Mouse (Mus musculus) myocyte (in vitro differentiated cells): ENCODE measurements around the gene Prss54. TPM values are rescaled to one million over a fixed set of nuclear protein-coding genes. Genes with fewer than 3 reads are reported as not detected.
A peak's percentile ranks its signal among the peaks of the same experiment; 100 is the strongest.
"Not testable (repeated sequence)": the region's sequence is repeated elsewhere in the genome, so short reads cannot be mapped to it uniquely, and the experiment has no call there.

Source experiments
- H3K27me3 ChIP-seq: one replicate; pipeline ENCODE4 v1.6.1; 2011; ENCODE audit not compliant: control insufficient read depth, insufficient read depth, insufficient read length
- H3K36me3 ChIP-seq: one replicate; pipeline ENCODE4 v1.6.1; 2011; ENCODE audit not compliant: control insufficient read depth, insufficient read depth
- H3K4me2 ChIP-seq: one replicate; pipeline ENCODE4 v1.6.1; 2011; ENCODE audit warnings: low read depth, control low read depth
- H3K4me3 ChIP-seq: one replicate; pipeline ENCODE4 v1.5.1; 2011; ENCODE audit warnings: mild to moderate bottlenecking, control low read depth, moderate library complexity
- H3K79me2 ChIP-seq: one replicate; pipeline ENCODE4 v1.6.1; 2011; ENCODE audit not compliant: control insufficient read depth, insufficient read depth
- H3ac ChIP-seq: one replicate; pipeline ENCODE4 v1.6.1; 2011; ENCODE audit not compliant: control insufficient read depth, insufficient read length
- CEBPB ChIP-seq: IDR thresholded peaks from 2 replicates; pipeline ENCODE4 v1.6.1; 2011; ENCODE audit warnings: mild to moderate bottlenecking, moderate library complexity; ENCODE audit not compliant: poor library complexity, insufficient read depth, severe bottlenecking
- E2F4 ChIP-seq: IDR thresholded peaks from one replicate; pipeline ENCODE4 v1.6.1; 2011; ENCODE audit warnings: mild to moderate bottlenecking, control low read depth, moderate library complexity; ENCODE audit not compliant: insufficient read depth
- MAX ChIP-seq: IDR thresholded peaks from one replicate; pipeline ENCODE4 v1.6.1; 2011; ENCODE audit warnings: low read depth, mild to moderate bottlenecking, control low read depth
- MYOD1 ChIP-seq, 3 experiments: IDR thresholded peaks; one replicate each; pipeline ENCODE4 v1.6.1; 2011; ENCODE audit warnings: control low read depth in 2 of 3, low read depth in 2 of 3, mild to moderate bottlenecking in 2 of 3, moderate library complexity in 1 of 3; ENCODE audit not compliant: insufficient read length in 2 of 3, control insufficient read depth in 1 of 3
- MYOG ChIP-seq, 3 experiments: IDR thresholded peaks; one replicate each; pipeline ENCODE4 v1.6.1; 2011; ENCODE audit warnings: control low read depth in 2 of 3, low read depth in 2 of 3, mild to moderate bottlenecking in 2 of 3; ENCODE audit not compliant: insufficient read length in 2 of 3, control insufficient read depth in 1 of 3, insufficient read depth in 1 of 3
- POLR2A ChIP-seq: IDR thresholded peaks from one replicate; pipeline ENCODE4 v1.6.1; 2011; ENCODE audit warnings: low read depth, mild to moderate bottlenecking, control low read depth, moderate library complexity; ENCODE audit not compliant: insufficient read length
- POLR2AphosphoS2 ChIP-seq: IDR thresholded peaks from one replicate; pipeline ENCODE4 v1.6.1; 2011; ENCODE audit warnings: low read depth, control low read depth; ENCODE audit not compliant: insufficient read length
- REST ChIP-seq: IDR thresholded peaks from one replicate; pipeline ENCODE4 v1.6.1; 2011; ENCODE audit warnings: mild to moderate bottlenecking, control low read depth, moderate library complexity; ENCODE audit not compliant: insufficient read depth, insufficient read length
- SRF ChIP-seq: IDR thresholded peaks from one replicate; pipeline ENCODE4 v1.6.1; 2011; ENCODE audit warnings: low read depth; ENCODE audit not compliant: control insufficient read depth, insufficient read length
- TCF12 ChIP-seq: IDR thresholded peaks from one replicate; pipeline ENCODE4 v1.6.1; 2011; ENCODE audit warnings: mild to moderate bottlenecking, control low read depth; ENCODE audit not compliant: poor library complexity, insufficient read depth, severe bottlenecking
- TCF3 ChIP-seq: IDR thresholded peaks from one replicate; pipeline ENCODE4 v1.6.1; 2011; ENCODE audit warnings: low read depth, control low read depth; ENCODE audit not compliant: insufficient read length
- USF1 ChIP-seq: IDR thresholded peaks from one replicate; pipeline ENCODE4 v1.6.1; 2011; ENCODE audit warnings: low read depth, mild to moderate bottlenecking, control low read depth, moderate library complexity
- polyA plus RNA-seq: library from polyadenylated mRNA; unstranded; fragments of >200 nt; fragmentation: generic; extraction: Trizol; gene quantifications from one replicate; pipeline ENCODE4 v1.2.1, GENCODE M21; 2012; ENCODE audit warnings: missing spikeins

Prss54 gene
- polyA plus RNA-seq, 1 experiment: not detected

DNA sequence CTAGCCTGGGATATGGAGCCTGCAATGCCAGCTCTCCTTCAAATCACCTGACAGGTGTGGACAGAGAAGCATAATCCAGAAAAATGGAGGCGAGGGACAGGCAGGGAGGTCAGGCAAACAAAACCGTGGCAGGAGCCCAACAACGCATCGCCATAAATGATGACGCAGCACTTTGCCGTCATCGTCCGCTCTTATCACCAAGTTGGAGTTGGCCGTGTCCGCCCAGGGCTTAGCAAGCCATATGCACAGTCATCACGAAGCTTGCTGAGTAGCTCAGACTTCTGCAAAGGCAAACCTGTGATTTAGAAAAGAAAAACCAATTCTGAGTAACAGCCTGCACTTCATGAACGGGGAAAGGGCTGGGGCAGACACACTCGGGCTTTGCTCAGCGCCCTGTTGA is 34.6 kb upstream of the Prss54 start:
- TF ChIP-seq MYOD1 (IDR thresholded peaks at IDR 0.05; ENCODE audit: control insufficient read depth in 1 of 3, insufficient read length in 2 of 3, low read depth in 2 of 3) (no peak), USF1 (no peak), TCF3 (no peak), E2F4 (no peak), SRF (no peak), REST (no peak), TCF12 (no peak), CEBPB (no peak), MYOG (IDR thresholded peaks at IDR 0.05; ENCODE audit: control insufficient read depth in 1 of 3, insufficient read depth in 1 of 3, insufficient read length in 2 of 3, low read depth in 2 of 3) (no peak), POLR2AphosphoS2 (no peak), MAX (no peak), POLR2A (no peak)
- Histone ChIP-seq H3K27me3 (no peaks in the 10 kb centered on the region), H3K79me2 (no peaks in the 10 kb centered on the region)

GRCm38 (mm10) chr8:95609406-95609805 is 33.3 kb upstream of the Prss54 start:
- Histone ChIP-seq H3K36me3 (no peaks in the 10 kb centered on the region), H3K4me2 (no peak overlapping the region), H3ac (no peak overlapping the region), H3K79me2 (no peaks in the 10 kb centered on the region), H3K4me3 (no peak overlapping the region), H3K27me3 (no peaks in the 10 kb centered on the region)
- TF ChIP-seq MYOG (IDR thresholded peaks at IDR 0.05; ENCODE audit: control insufficient read depth in 1 of 3, insufficient read depth in 1 of 3, insufficient read length in 2 of 3, low read depth in 2 of 3) (no peak), POLR2AphosphoS2 (no peak), TCF3 (no peak), MAX (no peak), MYOD1 (IDR thresholded peaks at IDR 0.05; ENCODE audit: control insufficient read depth in 1 of 3, insufficient read length in 2 of 3, low read depth in 2 of 3) (no peak), SRF (no peak), POLR2A (no peak), E2F4 (no peak), REST (no peak), USF1 (no peak), TCF12 (no peak), CEBPB (no peak)

More for the DNA sequence above, 34.6 kb upstream of the Prss54 start:
- H3K4me3 ChIP-seq: no peak overlapping the region
- H3ac ChIP-seq: no peak overlapping the region
- H3K4me2 ChIP-seq: no peak overlapping the region
- H3K36me3 ChIP-seq: no peaks in the 10 kb centered on the region

DNA sequence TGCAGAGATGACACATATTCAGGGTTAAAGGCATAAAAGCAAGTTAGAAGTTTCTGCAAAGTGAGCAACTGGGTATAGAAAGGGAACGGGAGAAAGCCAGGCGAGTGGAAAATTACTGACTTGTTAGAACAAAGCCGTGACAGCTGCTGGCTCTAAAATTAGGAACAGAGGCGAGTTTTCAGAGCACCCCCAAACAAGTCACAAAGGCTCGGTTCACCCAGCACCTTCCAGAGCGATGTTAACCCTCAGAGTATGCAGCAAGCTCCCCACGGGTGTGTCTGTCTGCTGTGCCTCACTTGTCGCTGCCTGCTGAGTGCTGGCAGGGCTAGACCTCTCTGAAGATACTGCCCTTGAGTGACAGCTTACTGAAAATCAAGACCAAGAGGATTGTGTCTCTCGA is 31.1 kb upstream of the Prss54 start:
- H3K36me3 ChIP-seq: no peaks in the 10 kb centered on the region
- no peaks in the 10 kb centered on the region for H3K79me2 ChIP-seq
- peak overlapping the region; percentile 72 for H3K4me2 ChIP-seq
- TF ChIP-seq REST (no peak), USF1 (no peak), POLR2A (no peak), MYOD1 (IDR thresholded peaks at IDR 0.05; ENCODE audit: control insufficient read depth in 1 of 3, insufficient read length in 2 of 3, low read depth in 2 of 3) (peak; percentile 57 to 73 (median 61)), MYOG (IDR thresholded peaks at IDR 0.05; ENCODE audit: control insufficient read depth in 1 of 3, insufficient read depth in 1 of 3, insufficient read length in 2 of 3, low read depth in 2 of 3) (peak in 2 of 3 experiments; percentile 67 to 86), POLR2AphosphoS2 (no peak)
- no peaks in the 10 kb centered on the region for H3K27me3 ChIP-seq
- H3K4me3 ChIP-seq: no peak overlapping the region
- no peak overlapping the region for H3ac ChIP-seq

GRCm38 (mm10) chr8:95606509-95606908 is 30.4 kb upstream of the Prss54 start:
- peak overlapping the region; percentile 72 for H3K4me2 ChIP-seq
- not testable (repeated sequence) for H3K4me3 ChIP-seq, H3ac ChIP-seq, H3K27me3 ChIP-seq, H3K36me3 ChIP-seq, H3K79me2 ChIP-seq

DNA sequence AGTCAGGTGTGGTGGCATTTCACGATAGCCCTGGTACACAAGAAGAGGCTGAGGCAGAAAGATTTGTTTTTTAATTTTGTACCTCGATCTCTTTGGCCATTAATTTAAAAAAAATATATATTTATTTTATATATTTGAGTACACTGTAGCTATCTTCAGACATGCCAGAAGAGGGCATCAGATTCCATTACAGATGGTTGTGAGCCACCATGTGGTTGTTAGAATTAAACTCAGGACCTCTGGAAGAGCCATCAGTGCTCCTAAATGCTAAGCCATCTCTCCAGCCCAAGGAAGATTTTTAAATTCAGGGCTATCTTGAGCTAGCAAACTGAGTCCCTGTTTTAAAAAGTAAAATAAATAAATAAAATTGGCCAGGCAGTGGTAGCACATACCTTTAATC is 26.0 kb upstream of the Prss54 start:
- H3ac ChIP-seq: no peak overlapping the region
- no peak overlapping the region for H3K4me3 ChIP-seq
- H3K36me3 ChIP-seq: no peaks in the 10 kb centered on the region
- no peaks in the 10 kb centered on the region for H3K79me2 ChIP-seq
- TF ChIP-seq MYOG (IDR thresholded peaks at IDR 0.05; ENCODE audit: control insufficient read depth in 1 of 3, insufficient read depth in 1 of 3, insufficient read length in 2 of 3, low read depth in 2 of 3) (no peak), TCF12 (no peak), USF1 (no peak)
- no peaks in the 10 kb centered on the region for H3K27me3 ChIP-seq
- H3K4me2 ChIP-seq: no peak overlapping the region
